Mouse (Mus musculus) ES-Bruce4 (cell line): ENCODE data around the gene Tmem163. TPM values are rescaled to one million over a fixed set of nuclear protein-coding genes. Genes with fewer than 3 reads are reported as not detected.

ENCODE experiments used
- H3K27ac ChIP-seq: 2 replicates; pipeline ENCODE4 v1.5.1; 2012; ENCODE audit warnings: low read length, inconsistent platforms; ENCODE audit not compliant: insufficient read depth
- H3K27me3 ChIP-seq: 2 replicates; pipeline ENCODE4 v1.6.1; 2012; ENCODE audit warnings: mild to moderate bottlenecking, low read length, inconsistent platforms; ENCODE audit not compliant: control insufficient read depth, poor library complexity, insufficient read depth, severe bottlenecking
- H3K36me3 ChIP-seq: 2 replicates; pipeline ENCODE4 v1.6.1; 2012; ENCODE audit warnings: inconsistent platforms, mild to moderate bottlenecking, low read length, moderate library complexity; ENCODE audit not compliant: control insufficient read depth, poor library complexity, insufficient read depth, severe bottlenecking
- H3K4me1 ChIP-seq: one replicate; pipeline ENCODE4 v1.8.1; 2011; ENCODE audit warnings: low read length; ENCODE audit not compliant: control insufficient read depth, insufficient read depth
- H3K4me3 ChIP-seq: 2 replicates; pipeline ENCODE4 v1.5.1; 2011; ENCODE audit warnings: low read depth, mild to moderate bottlenecking, low read length
- H3K9ac ChIP-seq: 2 replicates; pipeline ENCODE4 v1.6.1; 2012; ENCODE audit warnings: low read depth, mild to moderate bottlenecking, inconsistent platforms; ENCODE audit not compliant: poor library complexity, severe bottlenecking
- H3K9me3 ChIP-seq: replicated peaks from 2 replicates; pipeline ENCODE4 v1.6.1; 2012; ENCODE audit warnings: mild to moderate bottlenecking, low read length, inconsistent platforms; ENCODE audit not compliant: control insufficient read depth, poor library complexity, insufficient read depth, severe bottlenecking
- CTCF ChIP-seq: IDR thresholded peaks from one replicate; pipeline ENCODE4 v1.8.1; 2011; ENCODE audit warnings: low read depth, low read length
- EP300 ChIP-seq: IDR thresholded peaks from 2 replicates; pipeline ENCODE4 v1.6.1; 2011; ENCODE audit warnings: low read depth, low read length; ENCODE audit not compliant: insufficient read depth
- POLR2A ChIP-seq: IDR thresholded peaks from one replicate; pipeline ENCODE4 v1.8.1; 2011; ENCODE audit warnings: low read length; ENCODE audit not compliant: insufficient read depth
- polyA plus RNA-seq: library from polyadenylated mRNA; stranded (reverse); fragments of >200 nt; gene quantifications from 2 replicates; pipeline ENCODE4 v1.2.4, GENCODE M21; 2011; ENCODE audit warnings: low read depth; ENCODE audit not compliant: missing spikeins, insufficient read depth, insufficient read length

Tmem163 gene
- polyA plus RNA-seq, 1 experiment = 1.6 TPM

GRCm38 (mm10) chr1:127459576-127459975 lies 219.8 kb downstream of the Tmem163 start:
- no peaks in the 10 kb centered on the region for H3K27me3 ChIP-seq
- no peak overlapping the region for H3K4me3 ChIP-seq
- H3K36me3 ChIP-seq = no peaks in the 10 kb centered on the region
- TF ChIP-seq EP300 = no peak
- no peak for TF ChIP-seq CTCF
- no peak for TF ChIP-seq POLR2A
- H3K9ac ChIP-seq = no peak overlapping the region
- H3K9me3 ChIP-seq = no peaks in the 10 kb centered on the region
- no peaks in the 10 kb centered on the region for H3K4me1 ChIP-seq
- no peak overlapping the region for H3K27ac ChIP-seq

- H3K4me1 ChIP-seq = no peaks in the 10 kb centered on the region
- no peak overlapping the region for H3K27ac ChIP-seq
- H3K9me3 ChIP-seq = no peaks in the 10 kb centered on the region
- H3K9ac ChIP-seq = no peak overlapping the region
- no peaks in the 10 kb centered on the region for H3K36me3 ChIP-seq
- no peak overlapping the region for H3K4me3 ChIP-seq
- no peaks in the 10 kb centered on the region for H3K27me3 ChIP-seq
- TF ChIP-seq POLR2A (no peak), CTCF (peak; percentile 64)
These were observed 220.3 kb downstream of the Tmem163 start for GRCm38 (mm10) chr1:127459015-127459451.

DNA sequence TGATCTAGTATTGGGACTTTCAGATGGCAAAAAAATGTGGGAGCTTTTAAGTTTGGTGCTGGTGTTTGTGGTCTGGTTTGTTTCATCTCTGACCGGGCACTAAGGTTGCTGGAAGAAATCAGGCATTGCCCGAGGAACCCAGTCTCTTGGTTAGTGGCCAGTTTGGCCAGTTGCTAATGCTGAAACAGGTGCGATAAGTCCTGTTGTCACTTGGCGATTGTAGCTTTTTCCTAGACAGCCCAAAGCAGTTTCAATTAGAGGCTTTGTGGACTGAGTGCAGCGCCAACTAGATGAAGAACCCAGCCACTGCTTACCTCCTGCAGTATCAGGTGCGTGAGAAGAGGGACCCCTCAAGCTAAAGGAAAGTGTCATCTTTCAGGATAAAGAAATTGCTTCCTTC lies 226.0 kb downstream of the Tmem163 start:
- H3K36me3 ChIP-seq = no peaks in the 10 kb centered on the region
- H3K27ac ChIP-seq = no peak overlapping the region
- no peaks in the 10 kb centered on the region for H3K27me3 ChIP-seq
- H3K4me1 ChIP-seq = no peaks in the 10 kb centered on the region
- TF ChIP-seq EP300 = no peak
- TF ChIP-seq CTCF = no peak
- no peak for TF ChIP-seq POLR2A
- no peak overlapping the region for H3K4me3 ChIP-seq
- H3K9me3 ChIP-seq = no peaks in the 10 kb centered on the region
- H3K9ac ChIP-seq = no peak overlapping the region

DNA sequence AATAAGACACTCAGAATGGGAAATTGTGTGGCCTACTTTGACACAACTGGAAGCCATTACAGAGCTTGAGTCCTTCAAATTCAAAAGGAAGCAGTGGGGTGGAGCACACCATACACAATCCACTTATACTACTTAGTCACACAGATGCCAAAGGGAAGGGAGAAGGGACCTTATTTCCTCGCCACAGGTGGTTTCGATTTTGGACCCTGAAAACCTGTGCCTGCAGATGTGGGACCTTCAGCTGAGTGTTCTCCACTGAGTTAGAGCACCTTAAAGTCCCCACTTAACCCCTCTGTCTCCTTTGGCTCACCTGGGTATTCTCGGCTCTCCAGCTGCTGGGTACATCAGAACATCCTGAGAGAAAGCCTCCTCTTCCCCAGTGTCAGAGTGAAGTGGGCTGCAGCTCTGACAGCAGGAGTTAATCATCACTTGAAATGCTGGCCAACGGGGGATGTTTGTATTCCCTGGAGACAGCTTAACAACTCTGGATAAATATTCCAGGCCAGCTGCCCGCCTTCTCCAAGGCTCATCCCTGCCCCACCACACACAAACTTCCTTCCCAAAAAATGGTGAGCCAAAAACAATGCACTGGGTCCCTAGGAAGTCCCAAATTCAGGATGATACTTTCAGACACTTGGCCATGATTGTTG lies 234.4 kb downstream of the Tmem163 start:
- no peaks in the 10 kb centered on the region for H3K4me1 ChIP-seq
- no peaks in the 10 kb centered on the region for H3K27me3 ChIP-seq
- H3K27ac ChIP-seq = no peak overlapping the region
- no peak overlapping the region for H3K4me3 ChIP-seq
- H3K36me3 ChIP-seq = no peaks in the 10 kb centered on the region
- no peaks in the 10 kb centered on the region for H3K9me3 ChIP-seq
- no peak overlapping the region for H3K9ac ChIP-seq
- TF ChIP-seq EP300 (no peak), POLR2A (no peak), CTCF (no peak)

- TF ChIP-seq POLR2A (no peak), EP300 (no peak), CTCF (no peak)
- no peaks in the 10 kb centered on the region for H3K36me3 ChIP-seq
- H3K4me1 ChIP-seq = no peaks in the 10 kb centered on the region
- no peak overlapping the region for H3K27ac ChIP-seq
- H3K9ac ChIP-seq = no peak overlapping the region
- H3K9me3 ChIP-seq = no peaks in the 10 kb centered on the region
- no peak overlapping the region for H3K4me3 ChIP-seq
- H3K27me3 ChIP-seq = no peaks in the 10 kb centered on the region
These were observed 236.2 kb downstream of the Tmem163 start for GRCm38 (mm10) chr1:127442880-127443877.

DNA sequence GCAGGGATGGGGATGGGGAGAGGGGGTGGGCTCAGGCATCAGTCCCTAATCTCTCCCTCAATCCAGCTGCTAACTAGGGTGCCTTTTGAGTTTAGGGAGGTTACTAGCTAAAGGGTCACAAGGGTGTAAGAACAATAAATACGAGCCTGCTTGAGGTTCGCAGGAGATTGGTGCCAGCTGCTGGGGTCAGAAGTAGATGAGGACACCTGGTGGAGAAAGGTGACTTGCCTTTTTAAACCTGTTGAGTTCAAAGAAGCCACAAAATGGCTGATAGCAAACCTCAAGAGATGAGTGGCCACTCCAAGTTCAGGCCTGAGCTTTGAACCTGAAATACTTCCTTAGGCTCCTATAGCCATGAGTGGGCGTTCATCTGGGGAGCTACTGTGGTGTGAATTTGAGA lies 237.6 kb downstream of the Tmem163 start:
- Histone ChIP-seq H3K36me3 (no peaks in the 10 kb centered on the region), H3K4me3 (no peak overlapping the region), H3K27me3 (no peaks in the 10 kb centered on the region), H3K9me3 (no peaks in the 10 kb centered on the region), H3K9ac (no peak overlapping the region), H3K27ac (no peak overlapping the region), H3K4me1 (no peaks in the 10 kb centered on the region)
- TF ChIP-seq CTCF = no peak
- no peak for TF ChIP-seq POLR2A
- no peak for TF ChIP-seq EP300
